Mouse (Mus musculus): ENCODE measurements around the gene Dlgap1. TPM values are rescaled to one million over a fixed set of nuclear protein-coding genes. Genes with fewer than 3 reads are reported as not detected.

The Dlgap1 gene
- total RNA-seq, 2 experiments from 2014 or later, result 1.6 to 2.0 TPM

DNA sequence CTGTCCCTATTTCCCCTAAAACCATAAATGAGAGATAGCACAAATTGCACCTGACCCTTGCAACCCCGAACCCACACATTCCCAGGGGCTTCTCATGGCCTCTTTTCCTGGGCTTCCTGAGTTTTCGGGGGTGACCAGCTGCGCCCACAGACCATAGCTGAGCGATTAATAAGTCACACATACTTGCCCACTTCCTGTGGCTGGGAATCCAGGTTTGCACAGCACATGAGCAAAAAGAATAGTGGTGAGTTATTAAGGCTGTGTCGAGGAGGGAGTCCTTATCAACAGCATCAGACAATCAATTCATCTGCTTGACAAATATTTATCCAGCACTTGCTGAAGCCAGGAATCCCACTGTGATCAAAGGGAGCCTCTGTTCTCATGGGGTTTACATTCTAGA is 740.7 kb downstream of the Dlgap1 start:
- DNase-seq (ENCODE audit: low spot score in 2 of 2), result no peak

DNA sequence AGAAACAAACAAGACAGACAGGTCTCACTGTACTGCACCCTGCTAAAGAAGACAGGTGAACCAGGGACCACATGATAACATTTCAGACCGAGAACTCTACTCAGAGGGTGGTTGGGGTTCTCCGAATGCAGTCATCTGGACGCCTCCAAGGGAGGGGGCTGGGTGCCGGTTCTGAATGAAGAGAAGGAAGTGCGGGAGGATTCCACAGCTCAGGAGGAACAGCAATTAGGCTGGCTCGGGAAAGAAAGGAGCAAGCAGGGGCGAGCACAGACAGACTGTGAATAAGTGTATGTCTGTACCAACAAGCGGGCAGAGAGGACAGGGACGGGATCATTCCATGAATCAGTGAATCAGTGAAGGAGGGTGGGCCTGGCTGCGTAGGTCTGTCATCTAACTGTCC is 744.6 kb downstream of the Dlgap1 start:
- no peak for DNase-seq (ENCODE audit: low spot score in 2 of 2)

DNA sequence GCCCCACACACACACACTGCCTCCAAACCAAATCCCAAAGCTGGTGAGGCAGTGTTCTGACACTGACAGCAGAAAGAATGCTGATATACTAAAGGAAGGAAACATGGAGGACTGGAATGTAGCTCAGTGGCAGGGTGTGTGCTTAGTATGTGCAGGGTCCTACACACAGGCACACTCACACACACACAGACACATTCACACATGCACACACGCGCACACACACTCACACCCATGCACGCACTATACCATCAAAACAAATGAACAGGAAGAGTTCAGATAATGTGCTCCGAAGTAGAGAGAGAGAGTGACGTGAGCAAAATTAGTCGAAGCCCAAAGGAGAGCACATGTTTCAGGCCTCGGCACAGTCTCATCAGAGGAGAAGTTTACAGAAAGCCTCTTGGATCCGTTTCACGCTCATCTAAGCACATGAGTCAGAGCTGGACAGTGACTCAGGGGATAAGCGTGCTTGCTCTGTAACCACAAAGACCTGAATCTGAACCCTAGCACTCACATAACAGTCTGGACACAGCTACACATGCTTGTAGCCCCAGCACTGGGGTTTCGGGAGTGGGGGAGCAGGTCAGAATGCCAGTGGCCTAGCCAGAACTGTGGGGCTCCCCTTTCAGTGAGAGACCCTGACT is 750.9 kb downstream of the Dlgap1 start:
- no peak for DNase-seq (ENCODE audit: low spot score in 2 of 2)

DNA sequence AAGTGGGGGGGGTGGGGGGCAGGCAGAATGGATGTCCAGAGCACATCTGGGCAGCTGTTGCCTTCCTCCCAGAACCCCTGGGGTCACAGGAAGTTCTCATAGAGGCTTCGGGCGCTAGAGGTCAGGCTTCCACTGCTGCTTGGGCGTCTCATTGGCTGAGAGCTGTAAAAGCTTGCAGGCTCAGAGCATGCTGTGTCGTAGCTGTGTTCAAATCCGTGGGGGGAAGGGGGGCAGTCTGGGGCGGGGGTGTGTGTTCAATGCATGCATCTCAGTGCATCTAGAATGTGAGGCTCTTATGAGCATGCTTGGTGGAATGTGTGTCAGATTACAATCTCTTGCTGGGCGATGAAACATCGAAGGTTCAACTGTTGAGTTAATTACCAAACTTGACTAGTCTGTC is 751.9 kb downstream of the Dlgap1 start:
- DNase-seq (ENCODE audit: low spot score in 2 of 2), result no peak

DNA sequence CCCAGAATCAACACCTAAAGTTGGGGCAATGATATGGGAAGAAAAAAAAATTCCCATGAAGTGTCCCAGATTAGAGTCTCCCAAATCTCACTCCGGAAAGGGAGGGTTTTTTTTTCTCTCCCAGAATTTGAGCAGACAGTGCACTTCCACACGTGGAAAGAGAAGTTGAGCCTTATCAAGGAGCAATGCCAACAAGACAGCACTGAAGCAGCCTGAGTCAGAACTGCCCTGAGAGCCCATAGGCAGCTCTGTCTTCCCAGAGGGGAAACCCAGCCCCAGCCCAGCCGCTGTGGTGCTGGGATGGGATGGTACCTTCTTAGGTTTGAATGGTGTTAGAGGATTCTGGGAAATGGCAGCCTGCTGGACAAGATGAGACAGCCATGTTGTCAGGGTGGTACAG is 753.3 kb downstream of the Dlgap1 start:
- no peak for DNase-seq (ENCODE audit: low spot score in 2 of 2)

DNA sequence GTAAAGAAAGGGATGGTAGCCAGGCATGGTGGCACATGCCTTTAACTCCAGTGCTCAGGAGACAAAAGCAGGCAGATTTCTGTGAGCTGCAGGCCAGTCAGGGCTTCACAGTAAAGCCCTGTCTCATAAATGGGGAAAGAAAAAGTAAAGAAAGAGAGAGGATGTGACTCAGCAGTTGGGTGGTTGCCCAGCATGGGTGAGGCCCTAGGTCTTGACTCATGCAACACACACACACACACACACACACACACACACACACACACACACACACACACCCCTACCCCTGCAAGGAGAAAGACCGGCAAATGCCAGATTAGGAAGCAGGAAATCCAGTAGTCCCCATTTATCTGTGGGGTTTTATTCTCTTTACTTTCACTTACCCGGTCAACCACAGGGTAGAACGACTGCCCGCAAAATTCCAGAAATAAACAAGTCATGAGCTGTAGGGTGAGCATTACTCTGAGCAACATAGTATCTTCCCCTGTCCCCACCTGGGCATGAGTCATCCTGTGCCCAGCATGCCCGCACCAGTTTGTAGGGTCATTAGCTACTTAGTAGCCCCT is 759.9 kb downstream of the Dlgap1 start:
- DNase-seq (ENCODE audit: low spot score in 2 of 2), result peak; percentile 60 to 76

DNA sequence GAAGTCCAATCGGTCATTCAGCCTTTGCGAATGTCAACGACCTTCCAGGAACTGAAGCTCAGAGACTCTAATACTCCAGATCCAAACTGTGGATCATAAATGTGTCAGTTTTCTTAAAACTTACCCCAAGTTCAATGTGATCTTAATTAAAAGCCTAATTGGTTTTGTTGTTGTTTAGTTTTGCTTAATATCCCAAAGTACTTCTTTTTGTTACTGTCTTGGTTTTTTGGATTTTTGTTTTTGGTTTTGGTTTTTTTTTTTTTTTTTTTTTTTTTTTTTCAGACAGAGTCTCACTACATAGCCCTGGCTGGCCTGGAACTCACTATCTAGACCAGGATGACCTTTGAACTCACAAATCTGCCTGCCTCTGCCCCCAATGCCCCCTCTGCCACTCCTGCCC is 765.9 kb downstream of the Dlgap1 start:
- DNase-seq (ENCODE audit: low spot score in 2 of 2), result no peak

DNA sequence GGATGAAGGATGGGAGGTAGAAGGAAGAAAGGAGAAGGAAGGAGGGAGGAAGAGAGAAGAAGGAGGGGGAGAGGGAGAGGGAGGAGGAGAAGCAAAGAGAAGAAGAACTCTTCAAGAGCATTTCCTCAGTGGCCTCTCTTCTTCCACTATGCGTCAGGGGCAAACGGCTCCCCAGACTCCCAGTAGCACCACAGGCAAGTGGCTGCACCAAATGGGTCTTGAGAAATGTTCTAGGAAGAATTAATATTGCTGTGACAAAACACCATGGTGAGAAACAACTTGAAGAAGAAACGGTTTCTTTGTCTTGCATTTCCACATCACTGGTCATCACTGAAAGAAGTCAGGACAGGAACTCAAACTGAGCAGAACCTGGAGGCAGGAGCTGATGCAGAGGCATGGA is 766.5 kb downstream of the Dlgap1 start:
- DNase-seq (ENCODE audit: low spot score in 2 of 2), result no peak

DNA sequence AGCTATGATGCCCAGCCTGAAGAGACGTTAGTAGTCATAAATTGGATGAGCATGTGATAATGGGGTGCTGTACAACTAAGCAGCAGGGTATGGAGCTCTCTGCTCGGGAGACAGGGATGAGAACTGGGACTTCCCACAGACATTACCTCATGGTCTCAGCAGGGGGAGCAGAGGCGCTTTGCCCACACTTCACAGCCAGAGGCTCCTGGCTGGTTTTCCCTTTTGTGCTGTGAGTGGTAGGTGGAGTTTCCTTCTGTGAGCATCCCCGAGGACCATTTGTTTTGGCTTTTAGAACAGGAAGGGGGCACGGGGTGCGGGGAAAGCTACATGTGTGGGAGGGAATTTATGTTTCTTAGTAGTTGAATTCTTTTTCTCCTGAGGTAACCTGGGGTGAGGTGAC is 768.6 kb downstream of the Dlgap1 start:
- peak; percentile 38 to 68 for DNase-seq (ENCODE audit: low spot score in 2 of 2)

DNA sequence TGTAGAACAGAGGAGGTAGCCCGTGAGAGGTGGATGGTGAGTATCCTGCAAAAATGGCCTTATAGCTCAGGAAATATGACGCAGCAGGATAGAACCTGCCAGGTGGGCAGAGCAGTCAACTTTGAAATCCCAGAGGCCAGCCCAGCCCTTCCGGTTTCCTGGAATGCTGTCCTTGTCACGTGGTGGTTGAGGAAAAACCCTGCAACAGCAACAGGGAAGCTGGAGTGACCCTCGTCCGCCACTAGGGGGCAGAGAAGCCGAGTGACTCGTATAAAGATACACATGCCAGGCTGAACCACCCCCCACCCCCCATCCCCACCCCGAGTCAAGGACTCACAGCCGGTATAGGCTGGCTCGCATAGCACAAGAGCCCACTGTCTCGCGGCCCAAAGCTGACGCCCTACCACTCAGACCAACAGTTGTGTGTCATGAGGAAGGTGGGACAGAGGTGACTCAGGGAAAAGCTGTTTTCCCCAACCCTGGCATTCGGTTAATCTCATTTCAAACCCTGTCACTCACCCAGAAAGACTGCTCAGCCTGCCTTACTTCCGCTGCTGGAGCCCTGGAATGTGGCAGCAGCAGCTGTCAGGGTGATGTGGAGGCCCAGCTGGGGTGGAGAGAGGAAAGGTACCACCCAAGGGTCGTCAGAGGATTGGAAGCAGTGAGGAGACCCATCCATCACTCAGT is 769.4 kb downstream of the Dlgap1 start:
- peak; percentile 82 to 89 for DNase-seq (ENCODE audit: low spot score in 2 of 2)

DNA sequence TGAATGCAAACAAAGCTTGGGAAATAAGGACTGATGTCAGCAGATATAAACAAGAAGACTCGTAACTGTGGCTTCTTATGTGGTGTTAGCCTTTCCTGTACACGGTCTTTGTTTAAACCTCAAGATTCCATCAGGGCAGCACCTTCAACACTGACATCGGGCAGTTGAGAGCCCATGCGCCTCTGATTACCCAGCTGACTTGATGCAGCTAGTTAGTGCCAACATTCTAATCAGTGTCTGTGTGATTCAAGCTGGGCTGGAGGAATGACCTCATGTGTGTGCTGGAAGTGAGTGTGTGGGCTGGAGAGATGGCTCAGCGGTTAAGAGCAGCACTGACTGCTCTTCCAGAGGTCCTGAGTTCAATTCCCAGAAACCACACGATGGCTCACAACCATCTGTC is 770.5 kb downstream of the Dlgap1 start:
- no peak for DNase-seq (ENCODE audit: low spot score in 2 of 2)

DNA sequence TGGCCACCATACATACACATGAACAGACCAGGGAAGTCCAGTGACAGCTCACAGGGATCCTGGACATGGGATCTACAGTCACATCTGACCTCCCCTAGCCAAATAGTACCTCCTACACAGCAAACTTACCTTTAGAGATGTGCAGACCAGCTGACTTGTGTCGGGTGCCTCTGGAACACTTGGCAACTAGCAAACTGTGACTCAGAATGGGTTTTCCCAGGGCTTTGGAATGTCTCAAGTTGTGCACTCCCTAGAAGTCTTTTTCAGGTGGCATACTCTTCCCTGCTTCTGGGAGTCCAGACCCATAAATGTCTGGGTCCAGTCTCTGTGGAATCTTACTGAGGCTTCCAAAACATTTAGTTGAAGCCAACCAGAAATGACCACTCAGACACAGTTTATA is 772.8 kb downstream of the Dlgap1 start:
- no peak for DNase-seq (ENCODE audit: low spot score in 2 of 2)

DNA sequence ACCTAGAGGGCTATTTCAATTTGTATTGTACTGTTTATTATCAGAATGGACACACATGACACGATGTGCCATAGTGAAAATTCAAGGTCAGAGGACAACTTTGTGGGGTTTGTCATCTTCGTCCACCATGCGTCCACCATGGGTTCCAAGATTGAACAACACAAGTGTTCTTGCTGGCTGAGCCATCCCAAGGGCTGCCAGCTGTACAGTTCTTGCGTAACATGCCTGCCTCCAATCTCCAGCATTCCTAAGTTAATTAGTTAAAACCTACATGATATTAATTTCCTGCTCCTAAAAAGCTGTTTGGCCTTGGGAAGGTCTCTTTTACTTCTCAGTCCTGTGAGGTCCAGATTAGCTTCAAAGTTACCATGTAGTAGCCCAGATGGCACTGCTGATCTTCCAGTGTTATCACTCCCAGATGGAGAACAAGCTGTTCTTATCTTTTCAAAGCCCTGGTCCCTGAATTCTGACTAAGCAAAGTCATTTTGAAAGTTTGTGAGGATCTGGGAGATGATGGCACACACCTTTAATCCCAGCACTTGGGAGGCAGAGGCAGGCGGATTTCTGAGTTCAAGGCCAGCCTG is 775.8 kb downstream of the Dlgap1 start:
- no peak for DNase-seq (ENCODE audit: low spot score in 2 of 2)

DNA sequence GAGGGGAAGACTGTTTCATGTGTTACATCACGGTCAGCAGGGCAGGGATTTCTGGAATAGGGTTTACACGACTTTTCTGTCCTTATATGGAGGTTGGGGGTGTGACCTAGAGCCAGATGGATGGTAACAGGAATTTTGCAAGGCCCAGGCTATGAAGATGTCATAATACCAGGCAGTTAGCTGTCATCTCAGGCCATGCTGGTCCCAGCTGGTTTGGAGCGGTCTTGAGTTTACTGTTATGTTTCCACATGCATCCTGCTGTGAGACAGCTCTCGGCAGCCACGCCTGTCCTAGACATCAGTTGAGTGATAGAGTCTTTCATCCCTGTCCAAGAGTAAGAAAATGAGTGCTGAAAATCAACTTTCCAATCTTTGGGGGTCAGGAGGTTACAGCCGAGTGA is 776.5 kb downstream of the Dlgap1 start:
- DNase-seq (ENCODE audit: low spot score in 2 of 2), result no peak

DNA sequence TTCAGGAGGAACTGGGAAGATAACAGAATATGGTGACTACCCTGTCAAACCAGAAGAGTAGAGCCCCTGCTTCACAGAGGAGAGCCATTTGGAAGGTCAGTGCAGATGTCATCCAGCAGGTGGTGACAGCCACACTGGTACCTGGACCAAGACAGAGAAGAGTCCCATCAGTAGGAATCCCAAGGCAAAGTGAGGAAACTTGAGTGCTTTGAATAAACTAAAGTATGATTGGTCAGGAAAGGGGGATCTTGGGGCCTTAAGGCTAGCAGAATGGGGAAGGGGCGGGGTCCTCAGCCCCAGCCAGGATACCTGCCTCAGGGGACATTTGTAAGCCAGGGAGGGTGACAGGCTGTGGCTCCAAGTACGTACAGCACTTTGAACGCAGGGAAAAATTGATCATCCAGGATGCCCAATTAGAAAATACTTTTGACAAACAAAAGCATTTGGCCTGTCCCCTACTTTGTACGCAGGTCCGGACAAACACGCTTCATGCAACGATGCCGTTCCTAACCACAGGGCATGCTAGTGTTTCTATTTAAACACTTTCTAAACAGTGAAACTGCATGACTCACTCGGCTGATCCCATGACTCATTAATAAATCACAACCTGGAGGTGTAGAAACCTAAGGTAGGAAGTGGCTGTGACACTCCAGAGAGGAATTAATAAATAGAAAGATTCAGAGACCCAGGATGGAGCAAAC is 777.7 kb downstream of the Dlgap1 start:
- no peak for DNase-seq (ENCODE audit: low spot score in 2 of 2)

DNA sequence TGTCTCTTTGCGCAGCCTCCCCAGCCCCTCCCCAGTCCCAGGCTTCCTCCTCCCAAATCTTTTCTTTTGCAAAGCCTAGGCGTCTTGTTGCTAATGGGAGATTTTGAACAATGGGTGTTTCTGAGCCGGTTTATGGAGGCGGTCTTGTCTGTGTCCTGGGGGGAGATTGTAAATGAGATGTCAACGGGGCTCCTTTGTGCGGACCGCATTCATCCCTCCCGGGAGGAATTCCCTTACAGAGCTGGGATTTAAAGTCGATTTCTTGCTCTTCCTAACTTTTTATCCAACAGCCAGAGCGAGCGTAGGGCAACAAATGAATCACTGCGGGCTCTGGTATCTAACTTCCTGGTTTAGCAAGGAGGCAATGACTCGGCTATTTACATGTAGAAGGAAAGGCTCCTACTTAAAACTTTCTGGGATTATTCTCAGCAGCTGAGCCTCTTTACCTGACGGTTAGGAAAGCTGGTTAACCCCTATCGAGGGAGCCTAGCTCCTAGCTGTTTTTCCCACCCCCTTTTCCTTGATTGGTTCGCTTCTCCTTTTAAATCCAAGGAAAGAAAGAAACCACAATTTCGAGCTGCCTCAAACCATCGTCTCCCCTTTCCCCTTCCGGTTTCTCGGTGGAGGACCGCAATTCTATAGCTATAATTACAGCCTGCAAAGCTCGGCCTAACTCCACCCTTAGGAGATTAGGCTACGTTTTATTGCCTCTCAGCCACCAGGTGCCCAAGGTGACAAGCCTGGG is 779.0 kb downstream of the Dlgap1 start:
- peak in 1 of 2 experiments; percentile 26 for DNase-seq (ENCODE audit: low spot score in 2 of 2)

DNA sequence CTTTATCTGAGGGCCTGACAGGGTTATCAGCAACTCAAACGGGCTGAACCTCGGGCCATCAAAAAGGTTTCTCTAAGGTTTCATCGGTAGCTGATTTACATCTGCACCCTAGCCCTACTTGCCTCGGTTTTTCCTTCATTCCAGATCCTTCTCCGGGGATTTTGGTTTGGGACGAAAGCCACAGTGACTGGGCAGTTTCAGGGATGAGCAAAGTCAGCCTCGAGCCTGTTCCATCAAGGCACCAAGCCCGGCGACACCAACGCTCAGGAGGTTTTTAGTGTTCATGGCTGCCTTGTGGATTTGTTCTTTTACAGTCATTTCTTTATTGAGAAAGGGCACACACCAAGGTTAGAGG is 779.6 kb downstream of the Dlgap1 start:
- no peak for DNase-seq (ENCODE audit: low spot score in 2 of 2)

DNA sequence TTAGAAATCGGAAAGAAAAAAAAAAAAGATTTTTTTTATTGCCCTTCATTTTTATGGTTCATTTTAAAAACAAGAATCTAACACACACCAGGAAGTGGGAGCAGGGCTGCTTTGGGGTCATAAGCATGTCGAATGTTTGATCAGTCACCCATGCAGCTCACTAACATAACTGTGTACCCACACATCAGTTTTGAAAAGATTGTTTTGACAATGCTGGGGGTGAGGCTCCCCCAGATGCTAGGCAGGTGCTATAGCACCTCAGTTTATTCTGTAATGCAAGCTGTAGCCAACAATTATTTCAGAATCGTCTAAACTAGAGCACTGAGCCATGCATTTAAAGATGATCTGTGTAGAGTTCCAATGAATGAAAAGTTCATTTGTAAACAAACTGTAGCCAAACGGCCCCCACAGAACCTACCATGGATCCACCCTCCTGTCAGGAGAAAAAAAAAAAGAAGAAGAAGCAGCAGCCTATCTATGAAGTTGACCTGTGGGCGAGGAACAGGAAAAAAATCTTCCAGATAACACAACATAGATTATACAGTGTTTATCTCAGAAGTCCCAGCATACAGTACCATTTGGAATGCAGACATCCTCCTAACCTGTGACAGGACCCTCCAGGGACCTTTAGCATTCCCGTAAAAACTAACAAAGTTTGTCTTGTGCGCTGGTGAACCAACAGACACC is 780.2 kb downstream of the Dlgap1 start:
- no peak for DNase-seq (ENCODE audit: low spot score in 2 of 2)

DNA sequence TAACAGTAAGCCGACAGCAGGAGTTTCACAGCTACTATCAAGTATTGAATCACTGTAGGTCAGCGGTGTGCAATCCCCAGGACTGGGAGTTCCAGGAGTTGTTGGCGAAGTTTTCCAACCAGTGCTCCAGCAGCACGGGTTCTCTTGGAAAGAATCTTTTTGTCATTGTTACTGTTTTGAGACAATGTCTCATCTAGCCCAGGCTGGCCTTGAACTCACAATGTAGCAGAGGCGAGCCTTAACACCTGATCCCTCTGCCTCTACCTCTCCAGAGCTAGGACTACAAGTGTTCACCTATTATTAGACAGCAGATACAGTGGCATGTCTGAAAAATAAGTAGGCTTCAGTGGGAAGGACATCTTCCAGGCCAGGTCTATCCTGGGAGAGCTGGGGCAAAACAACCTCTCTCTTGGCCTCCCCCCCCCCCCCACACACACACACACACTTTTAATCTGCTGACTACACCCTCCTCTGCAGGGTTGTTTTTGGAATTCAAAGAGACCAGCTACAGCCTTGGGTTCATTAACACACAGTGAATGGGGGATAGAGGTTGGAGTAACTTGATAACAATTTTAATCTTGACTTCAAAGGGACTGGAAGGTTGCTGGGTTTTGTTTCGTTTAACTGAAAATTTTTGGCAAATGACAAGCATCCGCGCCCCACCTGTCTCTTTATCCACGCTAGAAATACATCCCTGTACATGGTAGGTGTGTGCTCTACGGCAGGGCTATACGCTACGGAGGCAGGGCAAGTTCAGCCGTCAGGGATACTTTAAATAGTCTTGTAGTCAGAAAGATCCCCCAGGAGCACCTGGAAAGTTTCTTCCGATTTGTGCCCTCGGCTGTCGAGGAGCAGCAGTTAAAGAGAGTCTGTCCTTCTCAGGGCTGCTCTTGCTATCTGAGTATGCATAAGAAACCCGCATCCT is 781.6 kb downstream of the Dlgap1 start:
- no peak for DNase-seq (ENCODE audit: low spot score in 2 of 2)

All from gastrocnemius, postnatal 4 days (tissue).